Mouse (Mus musculus): ENCODE measurements around the gene Uqcrc2.
A peak's percentile ranks its signal among the peaks of the same experiment; 100 is the strongest.

GRCm38 (mm10) chr7:120634711-120635361 lies at the start of gene Uqcrc2:
- TF ChIP-seq HCFC1 (IDR thresholded peaks at IDR 0.05; ENCODE audit: borderline replicate concordance, insufficient read depth, low read length) (peak; percentile 16; the same call in 1 of the 2 replicates), CHD2 (IDR thresholded peaks at IDR 0.05; ENCODE audit: low read depth, low read length) (no peak), ZC3H11A (IDR thresholded peaks at IDR 0.05; ENCODE audit: borderline replicate concordance, low read depth, low read length) (no peak)
